Mouse (Mus musculus) brain, adult 2 months (tissue): ENCODE measurements around the gene Neurl1a.

Experiments
- DNase-seq: peaks from one replicate; pipeline ENCODE4 v3.0.0; 2011; ENCODE audit warnings: low read depth, low spot score

The Neurl1a gene

GRCm38 (mm10) chr19:47167617-47168214 lies 10.9 kb upstream of the Neurl1a start:
- peak; percentile 61 for DNase-seq

GRCm38 (mm10) chr19:47168223-47168622 lies 10.4 kb upstream of the Neurl1a start:
- peak; percentile 79 for DNase-seq

- peak; percentile 91 for DNase-seq
Observed at GRCm38 (mm10) chr19:47168793-47169412, 9.7 kb upstream of the Neurl1a start.

GRCm38 (mm10) chr19:47174515-47174914 lies 4.1 kb upstream of the Neurl1a start:
- peak; percentile 81 for DNase-seq

- DNase-seq, result no peak
Observed at GRCm38 (mm10) chr19:47175472-47175871, 3.1 kb upstream of the Neurl1a start.

- DNase-seq, result peak; percentile 40
Observed at GRCm38 (mm10) chr19:47176916-47177505, 1.6 kb upstream of the Neurl1a start.

GRCm38 (mm10) chr19:47178001-47178400 lies 619 bp upstream of the Neurl1a start:
- DNase-seq, result peak; percentile 88

GRCm38 (mm10) chr19:47179272-47179809 lies 721 bp downstream of the Neurl1a start:
- peak; percentile 64 for DNase-seq

- peak; percentile 58 for DNase-seq
Observed at GRCm38 (mm10) chr19:47180011-47180410, 1.4 kb downstream of the Neurl1a start.

GRCm38 (mm10) chr19:47184221-47184620 lies 5.6 kb downstream of the Neurl1a start:
- DNase-seq, result no peak

GRCm38 (mm10) chr19:47184736-47185135 lies 6.1 kb downstream of the Neurl1a start:
- no peak for DNase-seq

GRCm38 (mm10) chr19:47186514-47187275 lies 8.1 kb downstream of the Neurl1a start:
- peak; percentile 71 for DNase-seq

GRCm38 (mm10) chr19:47188515-47189128 lies 10.0 kb downstream of the Neurl1a start:
- DNase-seq, result peak; percentile 91

- peak; percentile 75 for DNase-seq
Observed at GRCm38 (mm10) chr19:47192158-47192557, 13.5 kb downstream of the Neurl1a start.

GRCm38 (mm10) chr19:47198671-47199350 lies 20.2 kb downstream of the Neurl1a start:
- peak; percentile 31 for DNase-seq

- DNase-seq, result no peak
Observed at GRCm38 (mm10) chr19:47201972-47202371, 23.4 kb downstream of the Neurl1a start.

- DNase-seq, result no peak
Observed at GRCm38 (mm10) chr19:47202429-47202828, 23.8 kb downstream of the Neurl1a start.

- DNase-seq, result no peak
Observed at GRCm38 (mm10) chr19:47203042-47203441, 24.4 kb downstream of the Neurl1a start.

- peak; percentile 86 for DNase-seq
Observed at GRCm38 (mm10) chr19:47204653-47205052, 26.0 kb downstream of the Neurl1a start.

GRCm38 (mm10) chr19:47206126-47206525 lies 27.5 kb downstream of the Neurl1a start:
- DNase-seq, result no peak

- DNase-seq, result no peak
Observed at GRCm38 (mm10) chr19:47210432-47210831, 31.8 kb downstream of the Neurl1a start.
